Mouse (Mus musculus) bone marrow macrophage, adult 2 months (primary cell): Measurements from ENCODE around the gene Akap13.

Experiments used
- CTCF ChIP-seq: IDR thresholded peaks from 2 replicates; pipeline ENCODE4 v1.5.1; 2012; ENCODE audit warnings: low read depth, mild to moderate bottlenecking, low read length, moderate library complexity
- POLR2A ChIP-seq: IDR thresholded peaks from 2 replicates; pipeline ENCODE4 v1.6.1; 2012; ENCODE audit warnings: mild to moderate bottlenecking, low read depth, low read length, borderline replicate concordance

DNA sequence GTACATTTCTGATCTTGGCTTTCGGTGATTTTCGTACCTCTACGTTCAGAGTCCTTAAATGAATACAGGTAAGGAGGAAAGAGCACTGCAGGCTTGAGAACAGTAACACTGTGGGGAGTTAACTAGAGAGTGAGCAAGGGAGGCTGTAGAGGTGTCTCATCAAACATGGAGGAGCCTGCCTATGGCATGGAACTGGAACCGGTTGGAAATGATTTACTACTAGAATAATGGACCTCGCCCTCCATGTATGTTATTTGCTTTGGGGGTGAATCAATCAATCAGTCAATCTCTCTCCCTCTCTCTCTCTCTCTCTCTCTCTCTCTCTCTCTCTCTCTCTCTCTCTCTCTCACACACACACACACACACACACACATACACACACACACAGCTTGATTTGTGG lies 77.7 kb downstream of the Akap13 start:
- no peak for TF ChIP-seq CTCF
- no peak for TF ChIP-seq POLR2A
